11 mouse cellular contexts compared by ENCODE assay signal in the genomic region with DNA sequence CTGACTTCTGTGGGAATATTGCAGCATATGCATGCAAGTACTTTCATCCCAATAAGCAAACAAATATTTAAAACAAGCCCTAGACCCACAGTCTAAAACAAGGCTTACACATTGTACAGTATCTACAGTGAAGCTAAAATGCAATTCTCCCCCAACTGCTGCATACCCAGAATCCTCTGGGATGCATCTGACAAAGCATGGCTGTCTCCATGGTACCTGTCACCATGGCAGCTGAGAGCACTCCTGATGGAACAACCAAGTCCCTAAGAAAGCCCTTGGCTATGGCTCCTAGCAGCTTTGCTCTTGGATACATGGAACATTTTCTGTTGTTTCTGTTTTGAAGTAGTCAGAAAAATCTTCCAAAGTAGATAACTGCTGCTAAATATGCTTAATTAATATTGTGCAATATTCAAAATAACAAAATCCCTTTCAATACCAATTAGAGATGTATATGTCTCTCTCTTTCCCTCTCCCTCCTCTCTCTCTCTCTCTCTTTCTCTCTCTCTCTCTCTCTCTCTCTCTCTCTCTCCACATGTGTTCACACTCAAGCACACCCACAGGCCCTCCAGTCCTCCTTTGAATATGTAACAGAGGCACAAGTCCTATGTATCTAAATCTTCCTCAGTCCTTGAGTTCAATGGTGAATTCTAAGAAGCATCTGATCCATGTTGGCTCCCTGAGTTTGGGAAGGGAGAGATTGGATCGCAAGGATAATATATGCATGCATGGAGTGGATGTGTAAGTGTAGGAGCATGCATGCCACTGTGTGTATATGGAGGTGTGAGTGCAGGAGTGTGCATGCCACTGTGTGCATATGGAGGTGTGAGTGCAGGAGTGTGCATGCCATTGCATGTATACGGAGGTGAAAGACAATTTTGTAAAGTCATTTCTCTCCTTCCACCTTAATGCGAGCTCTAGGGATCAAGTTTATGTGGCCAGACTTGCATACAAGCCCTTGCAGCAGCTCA.
A peak's percentile ranks its signal among the peaks of the same experiment; 100 is the strongest.
DNase-seq lines count a peak whose midpoint lies in the region; ATAC-seq and TF ChIP-seq lines count a peak whose summit lies in the region.
"Had no signal": no experiment of that assay in that cellular context is flagged by ENCODE, and none has a peak within 500 bp of the region (broad histone marks: within the 10 kb centered on the region; RNA-seq: fewer than 3 reads in every experiment).

No protein-coding gene starts in this region.

- no peak for TF ChIP-seq CTCF in hindbrain, postnatal 0 days (IDR thresholded peaks at IDR 0.05; ENCODE audit: low read depth)
- TF ChIP-seq CTCF in stomach, postnatal 0 days (IDR thresholded peaks at IDR 0.05; ENCODE audit: low read depth), result no peak

- H3K4me3 ChIP-seq in hindbrain, postnatal 0 days (ENCODE audit: low read length), result no peak overlapping the region
- H3K4me3 ChIP-seq in midbrain, embryonic 15.5 days, result no peak overlapping the region
- H3K4me3 ChIP-seq in stomach, postnatal 0 days (ENCODE audit: low read depth, low read length), result no peak overlapping the region
- H3K4me3 ChIP-seq: heart, embryonic 15.5 days had no signal

- DNase-seq in brain, adult 2 months (ENCODE audit: low read depth, low spot score), result peak; percentile 87
- peak; percentile 37 for DNase-seq in embryo, embryonic 11 days
- peak; percentile 91 for DNase-seq in hindbrain, postnatal 0 days (ENCODE audit: low spot score)
- DNase-seq in urinary bladder, postnatal 25 days (ENCODE audit: low spot score), result no peak
- DNase-seq in lung, adult 18-20 months, result no peak
- DNase-seq in stomach, postnatal 0 days (ENCODE audit: low spot score), result no peak
- DNase-seq: lung, postnatal 36 days had no signal

- WGBS in hindbrain, postnatal 0 days, result 76% methylated on average over 3 of the region's 3 CpGs
- 84% methylated on average over 3 of the region's 3 CpGs for WGBS in midbrain, embryonic 15.5 days
- WGBS in stomach, postnatal 0 days, result 87% methylated on average over 3 of the region's 3 CpGs

- peak; percentile 92 for ATAC-seq in hindbrain, postnatal 0 days
- peak; percentile 95 for ATAC-seq in midbrain, embryonic 15.5 days (replicated peaks)
- ATAC-seq in monocyte, adult 5-6 weeks (replicated peaks; ENCODE audit: insufficient number of reproducible peaks, low FRiP score, low TSS enrichment, poor library complexity, severe bottlenecking), result no peak
- ATAC-seq in stomach, postnatal 0 days (ENCODE audit: low FRiP score, low TSS enrichment), result no peak

- peaks cover 18% of the 10 kb centered on the region for H3K4me1 ChIP-seq in hindbrain, postnatal 0 days (ENCODE audit: insufficient read depth, low read length)
- peaks cover 23% of the 10 kb centered on the region for H3K4me1 ChIP-seq in midbrain, embryonic 15.5 days
- no peaks in the 10 kb centered on the region for H3K4me1 ChIP-seq in stomach, postnatal 0 days (replicated peaks; ENCODE audit: control insufficient read depth, insufficient read depth)
- H3K4me1 ChIP-seq: heart, embryonic 15.5 days had no signal

- no peaks in the 10 kb centered on the region for H3K9me3 ChIP-seq in hindbrain, postnatal 0 days (ENCODE audit: low read length)
- H3K9me3 ChIP-seq in midbrain, embryonic 15.5 days, result no peaks in the 10 kb centered on the region
- no peaks in the 10 kb centered on the region for H3K9me3 ChIP-seq in stomach, postnatal 0 days (ENCODE audit: control insufficient read depth, low read length)
- H3K9me3 ChIP-seq: heart, embryonic 15.5 days had no signal

- H3K9ac ChIP-seq in hindbrain, postnatal 0 days (replicated peaks; ENCODE audit: low read length), result no peak overlapping the region
- H3K9ac ChIP-seq in midbrain, embryonic 15.5 days, result no peak overlapping the region
- H3K9ac ChIP-seq in stomach, postnatal 0 days (ENCODE audit: low read length), result no peak overlapping the region
- H3K9ac ChIP-seq: heart, embryonic 15.5 days had no signal

- no peaks in the 10 kb centered on the region for H3K27me3 ChIP-seq in hindbrain, postnatal 0 days (ENCODE audit: insufficient read depth, low read length)
- H3K27me3 ChIP-seq in midbrain, embryonic 15.5 days (replicated peaks), result no peaks in the 10 kb centered on the region
- H3K27me3 ChIP-seq in stomach, postnatal 0 days (ENCODE audit: control insufficient read depth, insufficient read depth, low read length), result no peaks in the 10 kb centered on the region
- H3K27me3 ChIP-seq: heart, embryonic 15.5 days had no signal

- H3K27ac ChIP-seq in hindbrain, postnatal 0 days, result peak overlapping the region; percentile 57
- H3K27ac ChIP-seq in midbrain, embryonic 15.5 days, result peak overlapping the region; percentile 73
- no peak overlapping the region for H3K27ac ChIP-seq in stomach, postnatal 0 days (replicated peaks)
- H3K27ac ChIP-seq: heart, embryonic 15.5 days had no signal

- no peak overlapping the region for H3K4me2 ChIP-seq in hindbrain, postnatal 0 days (ENCODE audit: low read depth, low read length)
- no peak overlapping the region for H3K4me2 ChIP-seq in midbrain, embryonic 15.5 days
- no peak overlapping the region for H3K4me2 ChIP-seq in stomach, postnatal 0 days (replicated peaks; ENCODE audit: low read depth)
- H3K4me2 ChIP-seq: heart, embryonic 15.5 days had no signal

- no peak for TF ChIP-seq EP300 in stomach, postnatal 0 days (optimal IDR thresholded peaks at IDR 0.05)

- no peaks in the 10 kb centered on the region for H3K36me3 ChIP-seq in hindbrain, postnatal 0 days (ENCODE audit: insufficient read depth, low read length)
- H3K36me3 ChIP-seq in midbrain, embryonic 15.5 days (replicated peaks), result no peaks in the 10 kb centered on the region
- H3K36me3 ChIP-seq in stomach, postnatal 0 days (ENCODE audit: control insufficient read depth, insufficient read depth, low read length), result no peaks in the 10 kb centered on the region
- H3K36me3 ChIP-seq: G1E; heart, embryonic 15.5 days had no signal

Comparison
In these comparisons a context has a peak if more than half of its experiments do, and no peak if none do; other contexts are left out.
1. DNase-seq: peak in brain, adult 2 months (single experiment), embryo, embryonic 11 days (single experiment) and hindbrain, postnatal 0 days (single experiment); none in urinary bladder, postnatal 25 days (single experiment), lung, adult 18-20 months (0 of 2) and stomach, postnatal 0 days (single experiment).
2. ATAC-seq: peak in hindbrain, postnatal 0 days (single experiment) and midbrain, embryonic 15.5 days (single experiment); none in monocyte, adult 5-6 weeks (single experiment) and stomach, postnatal 0 days (single experiment).